In genomic region chr9:21244428-21245112, GRCm38 (mm10) we compare ENCODE assay signal across 7 mouse cellular contexts. TPM values are rescaled to one million over a fixed set of nuclear protein-coding genes. Genes with fewer than 3 reads are reported as not detected.
DNase-seq lines count a peak whose midpoint lies in the region; ATAC-seq and TF ChIP-seq lines count a peak whose summit lies in the region.

No protein-coding gene starts in this region.

- H3K4me2 ChIP-seq in lung, embryonic 14.5 days = peak overlapping the region; percentile 79
- peak overlapping the region; percentile 69 for H3K4me2 ChIP-seq in forebrain, embryonic 12.5 days

- peak; percentile 33; the same call in 1 of the 2 replicates for ATAC-seq in lung, embryonic 14.5 days (ENCODE audit: insufficient read depth)
- no peak; the same call in 1 of the 2 replicates for ATAC-seq in forebrain, embryonic 12.5 days (ENCODE audit: low FRiP score)

- no peak for TF ChIP-seq CTCF in lung, embryonic 14.5 days (IDR thresholded peaks at IDR 0.05; ENCODE audit: low read depth)

- H3K27ac ChIP-seq in lung, embryonic 14.5 days (ENCODE audit: low read depth) = no peak overlapping the region
- H3K27ac ChIP-seq in forebrain, embryonic 12.5 days = no peak overlapping the region

- H3K36me3 ChIP-seq in lung, embryonic 14.5 days (ENCODE audit: insufficient read depth) = no peaks in the 10 kb centered on the region
- no peaks in the 10 kb centered on the region for H3K36me3 ChIP-seq in forebrain, embryonic 12.5 days (replicated peaks)

- H3K9me3 ChIP-seq in lung, embryonic 14.5 days (ENCODE audit: low read depth, low read length) = no peaks in the 10 kb centered on the region
- no peaks in the 10 kb centered on the region for H3K9me3 ChIP-seq in forebrain, embryonic 12.5 days

- H3K9ac ChIP-seq in lung, embryonic 14.5 days = peak overlapping the region; percentile 43
- H3K9ac ChIP-seq in forebrain, embryonic 12.5 days = peak overlapping the region; percentile 48

- peaks cover 75% of the 10 kb centered on the region for H3K27me3 ChIP-seq in lung, embryonic 14.5 days (ENCODE audit: insufficient read depth, low read length)
- H3K27me3 ChIP-seq in forebrain, embryonic 12.5 days = peaks cover 90% of the 10 kb centered on the region

- no peaks in the 10 kb centered on the region for H3K4me1 ChIP-seq in lung, embryonic 14.5 days (ENCODE audit: insufficient read depth)
- H3K4me1 ChIP-seq in forebrain, embryonic 12.5 days = peaks cover 23% of the 10 kb centered on the region

- peak; percentile 45 for DNase-seq in lung, embryonic 14.5 days
- no peak for DNase-seq in lung, postnatal 10 days
- DNase-seq in cerebellum, adult 18-20 months = peak; percentile 67 to 83
- peak; percentile 44 to 60 for DNase-seq in layer of hippocampus, postnatal 10 days (ENCODE audit: low spot score in 2 of 2)
- DNase-seq in naive thymus-derived CD4-positive, alpha-beta T cell, adult 2 months (ENCODE audit: low read depth) = peak; percentile 49
- no peak for DNase-seq in spleen, postnatal 36 days (ENCODE audit: low spot score in 2 of 2)

- under 1% methylated on average over 69 of the region's 72 CpGs for WGBS in lung, embryonic 14.5 days
- under 1% methylated on average over 72 of the region's 72 CpGs for WGBS in forebrain, embryonic 12.5 days

- H3K4me3 ChIP-seq in lung, embryonic 14.5 days (ENCODE audit: low read depth, low read length) = peak overlapping the region; percentile 46
- H3K4me3 ChIP-seq in forebrain, embryonic 12.5 days (replicated peaks) = peak overlapping the region; percentile 43

RNA-seq across cellular contexts. Expression of gene S1pr5, which starts 3.7 kb away (rescaled TPM):
- not detected in 2 replicates for polyA plus RNA-seq in lung, embryonic 14.5 days (2014; fragmentation: Nextera tagmentation; extraction: Ambion mirVana)
- 0.33 and 0.38 TPM in 2 replicates for polyA plus RNA-seq in forebrain, embryonic 12.5 days (2016; fragmentation: Nextera tagmentation; extraction: Ambion mirVana)
- total RNA-seq in layer of hippocampus, postnatal 10 days (2021) = 1 to 10 TPM; 2.4 to 3.0 TPM

RNA-seq across cellular contexts. Expression of gene Keap1, which starts 5.4 kb away (rescaled TPM):
- 42.8 and 44.6 TPM in 2 replicates for polyA plus RNA-seq in lung, embryonic 14.5 days (2014; fragmentation: Nextera tagmentation; extraction: Ambion mirVana)
- 47.5 and 49.6 TPM in 2 replicates for polyA plus RNA-seq in forebrain, embryonic 12.5 days (2016; fragmentation: Nextera tagmentation; extraction: Ambion mirVana)
- total RNA-seq in layer of hippocampus, postnatal 10 days (2021) = 10 to 100 TPM; 51.7 to 56.5 TPM

RNA-seq across cellular contexts. Expression of gene Atg4d, which starts 20.5 kb away (rescaled TPM):
- polyA plus RNA-seq in lung, embryonic 14.5 days (2014; fragmentation: Nextera tagmentation; extraction: Ambion mirVana) = 33.7 and 34.7 TPM in 2 replicates
- polyA plus RNA-seq in forebrain, embryonic 12.5 days (2016; fragmentation: Nextera tagmentation; extraction: Ambion mirVana) = 47.4 and 50.7 TPM in 2 replicates
- total RNA-seq in layer of hippocampus, postnatal 10 days (2021) = 10 to 100 TPM; 28.8 to 29.4 TPM

RNA-seq across cellular contexts. Expression of gene Kri1, which starts 43.2 kb away (rescaled TPM):
- polyA plus RNA-seq in lung, embryonic 14.5 days (2014; fragmentation: Nextera tagmentation; extraction: Ambion mirVana) = 12.2 and 14.3 TPM in 2 replicates
- 19.5 and 20.8 TPM in 2 replicates for polyA plus RNA-seq in forebrain, embryonic 12.5 days (2016; fragmentation: Nextera tagmentation; extraction: Ambion mirVana)
- 10 to 100 TPM; 37.7 to 39.2 TPM for total RNA-seq in layer of hippocampus, postnatal 10 days (2021)

RNA-seq across cellular contexts. Expression of gene Cdkn2d, which starts 46.6 kb away (rescaled TPM):
- 45.3 and 48.1 TPM in 2 replicates for polyA plus RNA-seq in lung, embryonic 14.5 days (2014; fragmentation: Nextera tagmentation; extraction: Ambion mirVana)
- 70.6 and 74.5 TPM in 2 replicates for polyA plus RNA-seq in forebrain, embryonic 12.5 days (2016; fragmentation: Nextera tagmentation; extraction: Ambion mirVana)
- total RNA-seq in layer of hippocampus, postnatal 10 days (2021) = 10 to 100 TPM; 66.7 to 69.5 TPM

Comparison
In these comparisons a context has a peak if more than half of its experiments do, and no peak if none do; other contexts are left out.
1. DNase-seq: peak in lung, embryonic 14.5 days (single experiment), cerebellum, adult 18-20 months (2 of 2), layer of hippocampus, postnatal 10 days (2 of 2) and naive thymus-derived CD4-positive, alpha-beta T cell, adult 2 months (single experiment); none in lung, postnatal 10 days (single experiment) and spleen, postnatal 36 days (0 of 2).